Mouse (Mus musculus) heart, adult 11 months (tissue): ENCODE measurements around the gene Vps29.

Experiments used
- DNase-seq: peaks from one replicate; pipeline ENCODE4 v3.0.0; 2022

The Vps29 gene

DNA sequence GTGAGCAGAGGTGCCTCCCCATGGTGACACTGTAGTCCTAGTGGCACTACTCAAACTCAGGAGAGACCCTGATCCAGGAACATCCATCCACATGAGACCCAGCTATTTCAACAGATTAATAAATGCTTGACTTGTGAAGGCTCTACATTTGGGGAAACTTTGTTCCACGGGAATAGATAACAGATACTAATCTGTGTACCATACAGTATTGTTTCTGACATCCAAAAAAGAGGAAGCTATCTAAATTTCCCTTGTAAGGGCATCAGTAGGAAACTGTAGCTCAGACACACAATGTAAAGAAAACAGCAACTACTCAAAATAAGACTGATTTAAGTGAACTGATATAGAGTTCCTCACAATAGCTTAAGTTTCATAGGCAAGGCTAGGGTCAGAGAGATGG, 11.3 kb upstream of the Vps29 start:
- DNase-seq = no peak

DNA sequence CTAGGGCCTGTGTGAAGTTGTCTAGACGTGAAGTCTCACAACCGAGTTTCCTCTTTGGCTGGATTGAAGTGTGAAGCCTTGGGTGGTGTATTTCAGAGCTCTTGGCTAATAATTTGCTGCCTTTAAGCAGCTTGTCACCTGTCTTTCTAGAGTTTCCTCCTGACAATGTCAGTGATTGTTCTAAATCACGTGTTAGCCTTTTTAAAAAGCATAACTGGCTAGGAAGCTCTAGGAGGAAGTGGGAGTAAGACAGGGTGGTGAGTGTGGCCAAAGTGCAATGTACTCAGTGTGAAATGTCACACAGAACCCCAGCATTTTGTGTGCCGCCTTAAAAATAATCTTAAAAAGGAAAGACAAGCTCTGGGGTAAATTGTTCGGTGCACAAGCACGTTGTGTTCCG, 10.4 kb upstream of the Vps29 start:
- no peak for DNase-seq

DNA sequence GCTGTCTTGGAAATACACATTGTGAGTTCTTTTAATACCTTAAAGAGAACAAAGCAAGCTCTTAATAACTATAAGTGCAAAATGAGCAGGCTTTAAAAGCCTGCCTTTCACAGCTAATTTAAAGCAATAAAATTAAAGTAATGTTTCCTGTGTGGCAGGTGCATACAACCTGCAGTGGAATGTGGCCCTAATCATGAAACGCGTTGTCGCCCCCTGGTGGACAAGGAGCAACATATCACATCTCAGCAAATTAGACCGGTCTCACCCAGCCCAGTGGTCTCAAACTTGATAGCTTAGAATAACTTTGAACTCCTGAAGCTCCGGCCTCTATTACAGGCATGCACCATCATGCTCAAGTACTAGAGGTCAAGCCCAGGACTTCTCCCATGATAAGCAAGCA, 9.9 kb upstream of the Vps29 start:
- peak; percentile 90 for DNase-seq

DNA sequence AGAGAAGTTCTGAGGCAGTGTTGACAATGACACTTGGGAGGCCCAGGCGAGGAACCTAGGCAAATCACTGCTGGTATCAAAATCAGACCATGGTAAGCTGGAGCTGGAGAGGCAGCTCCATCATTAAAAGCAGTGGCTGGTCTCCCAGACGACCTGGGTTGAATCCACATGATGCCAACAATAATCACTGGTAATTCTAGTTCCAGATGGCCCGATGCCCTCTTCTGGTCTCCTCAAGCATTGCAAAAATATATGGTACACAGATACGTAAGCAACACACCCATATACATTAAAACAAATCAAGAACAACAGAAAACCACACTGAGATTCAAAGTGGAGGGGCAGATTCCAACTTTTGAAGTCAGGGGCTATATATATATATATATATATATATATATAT, 8.4 kb upstream of the Vps29 start:
- DNase-seq = no peak

DNA sequence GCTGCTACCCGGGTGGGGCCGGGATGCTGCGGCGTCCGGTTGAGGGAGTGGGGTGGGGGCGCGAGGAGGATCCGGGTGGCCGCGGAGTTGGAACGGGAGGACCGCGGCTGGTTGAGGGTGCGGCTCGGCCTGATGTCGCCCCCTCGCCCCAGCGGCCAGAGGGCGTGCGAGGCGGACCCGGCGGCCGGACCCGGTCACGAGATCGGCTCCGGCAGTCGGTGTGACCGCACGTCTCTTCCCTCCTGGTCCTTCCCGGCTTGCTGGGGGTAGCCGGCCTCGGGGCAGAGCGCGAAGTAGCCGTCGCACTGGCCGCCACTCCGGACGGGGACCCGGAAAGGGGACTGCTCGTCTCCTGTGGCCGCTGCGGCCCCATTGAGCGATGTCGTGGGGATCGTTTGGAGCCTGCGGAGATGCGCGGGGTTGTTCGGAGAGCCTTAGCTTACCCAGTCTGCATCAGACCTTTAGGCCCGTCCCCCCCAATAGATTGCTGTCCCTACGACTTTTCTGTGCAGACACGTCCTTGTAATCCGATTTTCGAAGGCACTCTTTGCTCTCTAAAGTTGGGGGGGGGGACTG, 411 bp downstream of the Vps29 start:
- no peak for DNase-seq

DNA sequence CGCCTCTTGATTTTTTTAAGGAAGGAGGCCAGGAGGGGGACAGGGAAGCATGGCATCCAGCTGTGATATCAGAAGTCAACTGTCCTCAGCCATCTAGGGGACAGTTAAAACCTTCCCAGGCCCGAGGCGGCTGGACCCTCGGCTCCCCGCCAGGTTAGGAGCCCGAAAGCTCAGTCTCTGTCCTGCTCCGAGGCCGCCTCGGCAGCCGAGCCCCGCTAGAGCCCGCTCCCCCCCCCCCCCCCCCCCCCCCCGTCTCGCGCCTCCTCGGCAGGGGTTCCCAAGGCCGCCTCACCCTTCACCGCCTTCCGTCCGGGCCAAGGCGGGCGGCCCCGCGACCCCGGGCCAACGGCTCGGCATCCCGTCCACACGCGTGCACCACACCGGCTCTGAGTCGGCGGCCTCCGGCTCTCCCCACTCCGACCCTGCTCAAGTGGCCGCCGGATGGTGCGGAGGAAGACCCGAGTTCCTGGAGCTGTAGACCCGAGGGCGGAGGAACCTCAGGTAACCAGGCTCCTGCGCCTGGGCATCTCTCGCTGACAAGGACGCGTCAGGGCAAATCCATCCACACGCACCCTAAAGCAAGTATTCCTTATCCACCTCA, 17.5 kb downstream of the Vps29 start, which contains the start of gene Gpn3:
Gene Gpn3, plus strand, starts transcription at position 286 of the 601 bp plus-strand sequence.
- no peak for DNase-seq

DNA sequence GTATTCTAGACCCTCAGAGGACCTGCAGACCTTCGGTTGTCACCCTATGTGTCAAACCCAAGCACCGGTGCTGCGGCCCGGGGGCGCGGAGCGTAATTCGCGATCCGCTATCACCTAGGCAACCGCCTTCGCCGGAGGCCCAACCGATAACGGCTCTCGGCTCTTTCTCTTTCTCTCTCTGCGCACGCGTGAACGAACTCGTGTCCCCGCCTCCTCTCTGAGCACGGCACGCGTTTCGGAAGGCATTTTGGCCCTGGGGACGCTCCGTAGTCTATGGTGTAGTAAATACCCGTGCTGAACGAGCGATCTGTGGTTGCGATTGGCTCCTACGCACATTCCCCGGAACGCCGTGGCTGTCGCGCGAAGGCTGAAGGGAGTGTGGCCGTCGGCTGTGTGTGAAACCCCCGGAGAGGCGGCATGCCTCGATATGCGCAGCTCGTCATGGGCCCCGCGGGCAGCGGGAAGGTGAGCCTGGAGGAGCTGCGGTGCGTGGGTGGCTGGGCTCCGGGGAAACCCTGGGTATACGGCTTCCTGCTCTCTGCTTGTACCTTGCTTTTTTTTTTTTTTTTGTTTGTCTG, 18.1 kb downstream of the Vps29 start, which contains the start of gene Fam216a:
Gene Fam216a, minus strand, starts transcription at position 173 of the 578 bp plus-strand sequence.
- DNase-seq = peak; percentile 100

DNA sequence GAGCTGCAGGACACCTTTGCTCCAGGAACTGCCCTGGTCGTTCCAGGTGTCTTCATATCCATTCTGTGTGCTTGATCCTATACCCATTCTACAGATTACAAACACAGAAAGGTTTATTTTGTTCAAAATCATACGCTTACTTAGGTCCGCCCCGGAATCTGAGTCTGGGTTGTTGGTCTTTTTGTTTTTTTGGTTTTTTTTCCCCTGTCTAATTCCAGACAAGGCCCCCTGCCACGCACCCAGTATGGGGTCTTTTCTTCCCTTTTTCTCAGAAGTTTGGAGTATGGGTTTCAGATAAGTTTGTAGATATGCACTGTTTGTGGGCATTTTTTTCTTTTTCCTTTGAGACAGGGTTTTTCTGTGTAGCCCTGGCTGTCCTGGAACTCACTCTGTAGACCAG, 18.7 kb downstream of the Vps29 start:
- DNase-seq = peak; percentile 34

DNA sequence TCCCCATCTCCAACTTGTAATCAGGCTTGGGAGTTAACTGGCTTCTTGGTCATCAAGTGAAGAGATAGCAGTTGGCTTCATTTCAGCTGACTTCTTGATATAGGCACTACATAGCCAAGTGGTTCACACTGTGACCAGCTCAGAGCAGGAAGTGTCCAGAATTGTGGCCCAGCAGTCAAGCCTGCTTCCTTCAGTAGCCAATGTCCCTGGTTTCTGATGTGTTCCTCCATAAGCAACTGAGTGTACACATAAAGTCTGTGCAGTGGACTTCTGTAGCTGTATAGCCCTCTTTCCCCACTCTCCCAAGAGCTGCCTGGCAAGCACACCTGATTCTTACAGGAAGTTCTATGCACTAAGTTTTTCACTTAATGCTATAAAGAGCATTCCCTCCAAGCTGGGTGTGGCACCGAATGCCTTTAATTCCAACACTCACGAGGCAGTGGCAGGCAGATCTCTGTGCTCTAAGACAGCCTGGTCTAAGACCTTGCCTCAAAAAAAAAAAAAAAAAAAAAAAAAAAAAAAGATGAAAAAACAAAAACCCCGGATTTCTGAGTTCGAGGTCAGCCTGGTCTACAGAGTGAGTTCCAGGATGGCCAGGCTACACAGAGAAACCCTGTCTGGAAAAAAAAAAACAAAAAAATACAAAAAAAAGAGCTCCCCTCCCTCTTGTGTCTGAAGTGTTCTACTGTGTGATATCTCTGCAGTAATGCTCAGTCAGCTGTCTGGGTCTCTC, 23.1 kb downstream of the Vps29 start:
- DNase-seq = peak; percentile 77

DNA sequence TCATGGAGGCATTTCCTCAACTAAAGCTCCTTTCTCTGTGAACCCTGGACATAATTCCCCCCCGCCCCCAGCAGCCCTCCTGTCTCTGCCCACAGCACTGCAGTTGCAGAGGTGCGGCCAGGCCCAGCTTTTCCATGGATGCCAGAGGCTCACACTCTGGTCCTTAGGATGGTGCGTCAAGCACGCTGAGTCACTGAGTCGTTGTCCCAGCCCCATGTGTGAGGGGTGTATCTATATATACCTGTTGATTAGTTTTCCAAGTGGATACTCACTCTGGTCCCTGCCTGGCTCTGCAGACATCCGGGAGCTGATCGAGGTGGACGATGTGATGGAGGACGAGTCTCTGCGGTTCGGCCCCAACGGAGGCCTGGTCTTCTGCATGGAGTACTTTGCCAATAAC, 24.0 kb downstream of the Vps29 start:
- peak; percentile 91 for DNase-seq

DNA sequence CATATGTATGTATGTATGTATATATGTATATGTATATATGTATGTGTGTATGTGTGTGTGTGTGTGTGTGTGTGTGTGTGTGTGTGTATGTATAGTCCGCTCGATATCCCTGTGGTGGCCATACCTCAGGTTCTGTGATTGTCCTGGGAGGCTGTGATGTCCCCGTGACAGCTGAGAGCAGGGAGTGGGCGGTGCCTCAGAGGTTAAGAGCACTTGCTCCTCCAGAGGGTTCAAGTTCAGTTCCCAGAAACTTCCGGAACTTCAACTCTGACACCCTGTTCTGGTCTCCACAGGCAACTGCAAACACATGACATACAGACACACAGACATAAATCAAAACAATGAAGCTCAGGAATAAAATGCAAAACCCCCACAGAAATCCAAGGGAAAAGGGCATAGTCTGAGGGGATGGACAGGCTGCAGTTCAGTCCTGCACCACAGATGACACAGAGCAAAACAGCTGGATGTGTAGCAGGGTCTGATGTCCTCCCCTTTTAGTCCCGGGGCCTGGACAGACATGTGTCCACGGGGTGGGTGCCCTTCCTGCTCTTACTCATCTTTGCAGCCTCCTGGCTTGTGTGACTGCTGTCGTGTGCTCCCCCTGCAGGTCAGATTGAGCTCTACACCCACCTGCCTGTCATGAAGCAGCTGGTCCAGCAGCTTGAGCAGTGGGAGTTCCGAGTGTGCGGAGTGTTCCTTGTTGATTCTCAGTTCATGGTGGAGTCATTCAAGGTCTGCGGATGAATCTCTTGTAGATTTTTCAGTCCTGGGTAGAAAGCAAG, 25.4 kb downstream of the Vps29 start:
- peak; percentile 96 for DNase-seq

DNA sequence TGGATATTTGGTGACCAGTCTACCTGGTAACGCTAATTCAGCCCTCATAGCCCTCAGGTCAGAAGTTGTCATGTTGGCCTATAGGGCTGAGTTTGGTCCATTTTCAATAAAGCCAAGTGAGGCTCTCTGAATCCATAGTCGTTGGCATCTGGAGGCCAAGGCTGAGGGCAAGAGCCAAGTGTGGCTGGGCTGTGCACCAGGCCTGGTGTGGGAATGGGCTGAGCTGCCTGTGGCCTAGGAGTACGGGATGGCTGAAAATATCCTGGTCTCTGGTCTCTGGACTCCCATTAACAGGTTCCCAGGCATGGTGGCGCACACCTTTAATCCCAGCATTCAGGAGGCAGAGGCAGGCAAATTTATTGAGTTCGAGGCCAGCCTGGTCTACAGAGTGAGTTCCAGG, 35.8 kb downstream of the Vps29 start:
- no peak for DNase-seq

DNA sequence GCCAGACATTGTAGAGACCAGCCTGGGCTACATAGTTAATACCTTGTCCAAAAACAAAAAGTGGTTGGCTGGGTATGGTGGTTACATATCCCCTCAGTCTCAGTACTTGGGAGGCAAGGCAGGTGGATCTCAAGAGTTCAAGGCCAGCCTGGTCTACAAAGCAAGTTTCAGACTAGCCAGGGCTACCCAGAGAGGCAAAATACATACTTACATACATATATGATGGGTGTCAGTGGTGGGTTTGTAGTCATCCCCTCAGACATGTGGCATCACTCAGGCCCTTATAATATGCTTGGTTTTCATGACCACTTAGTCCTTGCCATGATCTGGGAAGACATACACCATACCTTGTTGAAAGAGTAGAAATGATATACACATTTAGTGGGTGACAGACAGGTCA, 36.5 kb downstream of the Vps29 start:
- peak; percentile 87 for DNase-seq

DNA sequence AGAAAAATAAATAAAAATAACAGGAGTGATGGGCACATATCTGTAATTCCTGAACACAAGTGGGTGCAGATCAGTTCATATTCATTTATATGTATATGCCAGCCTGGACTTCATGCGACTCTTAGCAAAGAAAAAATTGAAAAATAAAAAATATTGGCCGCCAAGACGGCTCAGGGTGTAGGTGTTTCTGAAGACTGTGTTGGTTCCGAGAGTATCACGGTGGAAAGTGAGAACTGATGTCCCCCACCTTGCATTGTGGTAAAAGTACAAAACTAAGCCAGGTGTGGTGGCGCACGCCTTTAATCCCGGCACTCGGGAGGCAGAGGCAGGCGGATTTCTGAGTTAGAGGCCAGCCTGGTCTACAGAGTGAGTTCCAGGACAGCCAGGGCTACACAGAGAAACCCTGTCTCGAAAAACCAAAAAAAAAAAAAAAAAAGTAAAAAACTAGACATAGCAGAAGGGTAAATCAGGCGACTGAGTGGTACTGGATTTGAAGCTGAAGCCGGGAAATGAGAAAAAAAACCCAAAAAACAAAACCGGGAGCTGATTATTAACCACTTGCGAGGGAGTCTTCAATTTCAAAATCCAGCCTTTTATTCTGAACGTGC, 37.1 kb downstream of the Vps29 start:
- DNase-seq = no peak

DNA sequence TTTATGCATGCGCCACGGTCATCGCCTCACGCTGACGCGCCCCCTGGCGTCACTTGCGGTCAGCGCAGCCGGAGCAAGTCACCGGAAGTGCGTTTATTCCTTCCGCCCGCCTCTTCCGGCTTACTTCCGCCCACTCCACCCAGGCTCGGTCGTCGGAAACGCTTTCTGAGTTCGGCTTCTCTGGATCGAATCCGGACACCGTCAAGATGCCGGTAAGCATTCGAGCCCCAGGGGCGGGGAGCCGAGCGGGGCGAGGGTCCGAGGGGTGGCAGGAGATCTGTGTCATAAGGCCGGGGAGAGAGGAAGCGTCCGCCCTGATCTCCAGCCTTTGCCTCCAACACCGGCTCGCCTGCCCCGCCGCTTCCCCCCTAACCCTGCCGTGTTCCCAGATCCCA, 37.6 kb downstream of the Vps29 start, which contains the start of gene Arpc3:
Gene Arpc3, plus strand, starts transcription at position 93 of the 395 bp plus-strand sequence.
- peak; percentile 99 for DNase-seq

DNA sequence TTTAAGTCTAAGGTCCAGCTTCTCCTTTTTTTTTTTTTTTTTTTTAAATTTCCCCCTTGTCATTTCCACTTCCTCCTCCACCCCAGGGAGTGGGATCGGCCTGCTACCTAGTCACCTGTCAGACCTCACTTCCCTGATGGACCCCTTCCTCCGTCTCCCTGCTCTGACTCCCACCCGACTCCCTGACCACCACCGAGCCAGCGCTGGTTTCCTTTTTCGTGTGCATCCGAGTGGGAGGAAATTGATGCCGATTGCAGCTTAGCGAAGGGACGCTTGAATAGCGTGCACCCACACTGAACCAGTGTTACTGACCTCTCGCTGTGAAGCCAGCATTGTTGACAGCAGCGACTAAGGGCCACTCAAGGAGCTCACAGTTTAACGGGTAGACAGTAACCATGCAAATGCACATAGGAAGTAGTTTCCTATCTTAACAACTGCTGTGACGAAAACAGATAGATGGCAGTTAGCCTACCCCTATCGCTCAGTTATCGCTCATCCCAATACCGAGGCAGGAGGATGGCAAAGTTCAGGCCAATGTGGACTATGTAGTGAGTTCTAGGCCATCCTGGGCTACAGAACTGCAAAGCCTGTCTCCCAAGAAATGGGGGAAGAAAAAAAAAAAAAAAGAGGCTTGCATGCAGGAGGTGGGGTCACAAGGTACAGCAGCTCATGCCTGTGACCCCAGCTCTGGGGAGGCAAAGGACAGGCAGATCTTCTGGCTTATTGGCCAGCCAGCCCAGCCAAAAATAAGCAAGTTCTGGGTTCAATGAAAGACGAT, 38.2 kb downstream of the Vps29 start:
- peak; percentile 96 for DNase-seq

DNA sequence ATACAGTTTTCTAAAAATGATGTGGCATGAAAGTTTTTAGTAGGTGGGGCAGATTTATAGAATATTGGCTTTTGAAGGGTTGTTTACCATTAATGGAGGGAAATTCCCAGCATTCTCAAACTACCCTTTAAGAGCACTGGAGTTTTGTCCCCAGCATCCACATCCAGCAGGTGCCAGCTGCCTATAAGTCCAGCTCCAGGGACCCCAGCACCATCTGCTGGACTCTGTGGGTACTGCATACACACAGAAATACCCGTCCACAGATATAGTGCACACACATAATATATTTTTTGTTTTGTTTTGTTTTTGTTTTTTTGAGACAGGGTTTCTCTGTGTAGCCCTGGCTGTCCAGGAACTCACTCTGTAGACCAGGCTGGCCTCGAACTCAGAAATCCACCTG, 39.7 kb downstream of the Vps29 start:
- DNase-seq = peak; percentile 93

DNA sequence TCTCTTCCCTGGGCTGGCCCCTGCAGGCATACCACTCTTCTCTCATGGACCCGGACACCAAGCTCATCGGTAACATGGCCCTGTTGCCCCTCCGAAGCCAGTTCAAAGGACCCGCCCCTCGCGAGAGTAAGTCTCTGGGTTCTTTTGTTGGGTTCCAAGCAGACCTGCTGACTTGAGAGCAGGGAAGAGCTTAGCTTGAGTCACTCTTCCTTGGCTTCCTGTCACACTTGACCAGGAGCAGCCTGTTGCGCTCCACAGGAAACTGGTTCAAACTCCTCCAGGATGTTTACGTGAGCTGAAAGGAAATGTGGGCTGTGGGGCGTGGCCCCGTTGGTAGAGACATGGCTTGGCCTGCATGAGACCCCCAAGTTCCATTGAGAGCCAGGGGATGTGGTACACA, 42.6 kb downstream of the Vps29 start:
- DNase-seq = peak; percentile 99

DNA sequence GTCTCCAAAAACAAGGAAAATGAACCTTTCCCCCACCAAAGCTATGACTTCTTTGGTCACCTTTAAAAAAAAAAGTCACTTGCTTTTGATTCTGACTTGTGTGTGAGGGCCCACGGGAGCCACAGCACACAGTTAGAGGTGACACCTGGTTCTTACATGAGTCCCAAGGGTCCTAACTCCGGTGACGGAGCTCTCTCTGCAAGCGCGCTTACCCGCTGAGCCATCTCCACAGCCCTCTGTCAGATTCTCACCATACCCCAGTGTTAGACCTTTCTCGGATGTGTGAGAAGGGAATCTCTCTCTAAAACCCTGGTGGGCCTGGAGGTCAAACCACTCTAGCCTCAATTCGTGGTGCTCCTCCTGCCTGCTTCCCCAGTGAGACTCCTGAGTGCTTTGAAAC, 43.3 kb downstream of the Vps29 start:
- DNase-seq = no peak

DNA sequence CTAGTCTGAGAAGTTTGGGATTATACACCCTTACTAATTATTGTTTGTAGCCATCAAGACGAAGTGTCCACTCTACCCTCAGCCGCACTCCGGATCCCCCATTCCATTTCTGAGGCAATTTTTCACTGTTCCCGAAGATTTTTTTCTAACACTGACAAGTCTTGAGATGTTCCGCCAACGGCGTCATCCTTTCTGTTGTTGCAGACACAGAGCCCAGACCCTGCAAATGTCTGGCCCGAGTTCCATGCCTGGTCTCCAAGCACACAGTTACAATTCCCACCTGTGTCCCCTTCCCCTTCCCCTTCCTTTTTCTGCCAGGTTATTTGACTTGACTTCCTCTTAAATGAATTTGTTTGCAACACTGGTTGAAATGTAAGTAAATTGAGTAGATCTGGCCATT, 45.7 kb downstream of the Vps29 start:
- peak; percentile 96 for DNase-seq

DNA sequence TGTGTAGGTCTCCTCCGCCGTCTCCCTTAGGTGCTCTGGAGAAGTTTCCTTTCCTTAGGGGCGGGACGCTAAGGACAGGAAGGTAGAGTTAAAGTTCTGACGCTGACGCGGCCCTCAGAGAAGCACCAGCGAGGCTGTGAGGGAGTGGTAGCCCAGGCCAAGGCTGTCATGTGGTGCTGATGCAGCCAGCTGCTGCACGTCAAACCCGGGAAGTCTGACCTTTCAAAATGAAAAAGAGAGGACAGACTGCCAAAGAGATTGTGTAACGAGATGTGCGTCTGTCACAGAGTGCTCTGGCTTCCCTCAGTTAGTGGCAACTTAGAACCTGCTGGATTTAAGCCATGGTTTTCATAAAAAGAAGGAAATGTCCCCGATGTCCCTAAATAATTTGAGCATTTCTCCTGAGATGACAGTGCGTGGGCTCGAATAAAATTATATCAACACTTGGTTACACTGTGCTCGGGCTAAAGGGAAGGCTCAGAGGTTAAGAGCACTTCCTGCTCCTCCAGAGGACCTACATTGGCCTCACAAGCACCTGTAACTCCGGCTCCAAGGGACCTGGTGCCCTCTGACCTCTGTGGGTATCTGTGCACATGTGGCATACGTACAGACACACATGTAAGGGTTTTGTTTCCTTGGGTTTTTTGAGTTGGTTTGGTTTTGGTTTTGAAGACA, 46.6 kb downstream of the Vps29 start:
- peak; percentile 99 for DNase-seq
